Mouse (Mus musculus) frontal cortex, adult (tissue): ENCODE measurements at regions not wholly inside any gene's neighbourhood (a gene's known extent, or its start where the extent isn't known, plus 50 kb on each side); places are given as distances from the start of the nearest gene placed in this dataset.

Experiments used
- ATAC-seq: cut with Nextera tagmentation; 2 replicates; pipeline ENCODE4 v1.9.2; 2017; ENCODE audit warnings: mild to moderate bottlenecking, moderate library complexity, mixed read lengths; ENCODE audit not compliant: low TSS enrichment

- ATAC-seq, result no peak
Measured at GRCm38 (mm10) chr15:70276838-70277237, 3557.5 kb upstream of the Gm6569 start.

- no peak for ATAC-seq
Measured at GRCm38 (mm10) chr15:70321781-70322180, 3512.6 kb upstream of the Gm6569 start.

- ATAC-seq, result peak; percentile 75
Measured at GRCm38 (mm10) chr15:70339241-70339640, 3495.1 kb upstream of the Gm6569 start.

- ATAC-seq, result peak; percentile 92
Measured at GRCm38 (mm10) chr15:70341401-70341800, 3493.0 kb upstream of the Gm6569 start.

GRCm38 (mm10) chr15:70357961-70358360 lies 3476.4 kb upstream of the Gm6569 start:
- peak; percentile 99 for ATAC-seq

GRCm38 (mm10) chr15:70384631-70385030 lies 3449.7 kb upstream of the Gm6569 start:
- peak; percentile 90 for ATAC-seq

- ATAC-seq, result no peak
Measured at GRCm38 (mm10) chr15:70416311-70416710, 3418.1 kb upstream of the Gm6569 start.

- no peak for ATAC-seq
Measured at GRCm38 (mm10) chr15:70425566-70425965, 3408.8 kb upstream of the Gm6569 start.
